Mouse (Mus musculus) heart, embryonic 15.5 days (tissue): ENCODE measurements around the gene Pon1. TPM values are rescaled to one million over a fixed set of nuclear protein-coding genes. Genes with fewer than 3 reads are reported as not detected.

Experiments
- ATAC-seq: fragments of 200-750 bp; cut with Nextera tagmentation; replicated peaks from 2 replicates; pipeline ENCODE4 v1.8.0; 2017; ENCODE audit warnings: low read depth, moderate TSS enrichment; ENCODE audit not compliant: insufficient number of reproducible peaks, insufficient read depth, low FRiP score
- H3K27ac ChIP-seq: fragments of 300-500 bp; sonication (generic); 2 replicates; pipeline ENCODE4 v1.5.1; 2015; ENCODE audit warnings: mild to moderate bottlenecking, inconsistent platforms
- H3K27me3 ChIP-seq: fragments of 300-500 bp; sonication (generic); 2 replicates; pipeline ENCODE4 v1.6.1; 2015; ENCODE audit warnings: inconsistent platforms
- H3K36me3 ChIP-seq: fragments of 300-500 bp; sonication (generic); 2 replicates; pipeline ENCODE4 v1.6.1; 2015; ENCODE audit warnings: mild to moderate bottlenecking, inconsistent platforms
- H3K4me1 ChIP-seq: fragments of 300-500 bp; sonication (generic); replicated peaks from 2 replicates; pipeline ENCODE4 v1.6.1; 2015; ENCODE audit warnings: inconsistent platforms
- H3K4me2 ChIP-seq: fragments of 300-500 bp; sonication (generic); 2 replicates; pipeline ENCODE4 v1.6.1; 2015; ENCODE audit warnings: inconsistent platforms, mild to moderate bottlenecking, moderate library complexity
- H3K4me3 ChIP-seq: fragments of 300-500 bp; sonication (generic); 2 replicates; pipeline ENCODE4 v1.5.1; 2015; ENCODE audit warnings: mild to moderate bottlenecking, inconsistent platforms
- H3K9ac ChIP-seq: fragments of 300-500 bp; sonication (generic); 2 replicates; pipeline ENCODE4 v1.6.1; 2015; ENCODE audit warnings: mild to moderate bottlenecking, inconsistent platforms
- H3K9me3 ChIP-seq: fragments of 300-500 bp; sonication (generic); replicated peaks from 2 replicates; pipeline ENCODE4 v1.6.1; 2016; ENCODE audit warnings: inconsistent platforms
- WGBS: fragments of 180-500 bp; shearing (Covaris S2); methylation state at CpG from one replicate; pipeline ENCODE4 v1.1.7; 2015; ENCODE audit warnings: mixed read lengths; 5-methylcytosine and 5-hydroxymethylcytosine counted together
- polyA plus RNA-seq: library from polyadenylated mRNA; unstranded; fragments of >200 nt; fragmentation: Nextera tagmentation; extraction: Ambion mirVana; gene quantifications from 2 replicates; pipeline ENCODE4 v1.2.1, GENCODE M21; 2015

Pon1 gene
- polyA plus RNA-seq, 1 experiment from 2014 or later = not detected

GRCm38 (mm10) chr6:5156541-5157425 lies 37.0 kb downstream of the Pon1 start:
- H3K4me2 ChIP-seq = no peak overlapping the region
- H3K4me1 ChIP-seq = peaks cover 19% of the 10 kb centered on the region
- H3K4me3 ChIP-seq = no peak overlapping the region
- H3K9me3 ChIP-seq = no peaks in the 10 kb centered on the region
- H3K27ac ChIP-seq = peak overlapping the region; percentile 61
- H3K9ac ChIP-seq = no peak overlapping the region
- no peaks in the 10 kb centered on the region for H3K27me3 ChIP-seq
- ATAC-seq = peak; percentile 60
- no peaks in the 10 kb centered on the region for H3K36me3 ChIP-seq
- WGBS = 56% methylated on average over 6 of the region's 6 CpGs

- 62% methylated on average over 1 of the region's 1 CpGs for WGBS
- Histone ChIP-seq H3K4me1 (peaks cover 32% of the 10 kb centered on the region), H3K4me3 (no peak overlapping the region), H3K4me2 (no peak overlapping the region), H3K36me3 (no peaks in the 10 kb centered on the region), H3K9ac (no peak overlapping the region), H3K27ac (0 out of 2 replicates have a peak overlapping the region, but pooled peaks have one; percentile 49), H3K9me3 (no peaks in the 10 kb centered on the region), H3K27me3 (no peaks in the 10 kb centered on the region)
- no peak for ATAC-seq
Measured at GRCm38 (mm10) chr6:5155313-5155927, 38.3 kb downstream of the Pon1 start.

DNA sequence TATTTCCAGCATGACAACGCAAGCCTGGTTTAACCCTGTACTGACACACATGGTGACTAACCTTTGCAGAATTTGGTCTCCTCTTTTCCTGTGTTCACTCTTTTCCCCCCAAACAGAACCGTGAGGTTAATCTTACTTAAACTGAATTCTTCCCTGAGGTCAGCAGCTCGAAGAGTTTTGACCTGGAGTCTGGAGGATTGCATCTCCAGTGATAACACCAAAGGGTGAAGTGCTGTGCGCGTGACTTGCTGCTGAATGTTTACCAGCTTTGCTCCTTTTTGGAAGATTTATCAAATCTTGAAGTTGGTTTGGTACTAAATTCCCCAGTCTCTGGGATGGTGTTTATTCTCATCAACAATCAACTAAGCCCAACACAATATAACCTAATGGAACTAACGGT lies 39.0 kb downstream of the Pon1 start:
- Histone ChIP-seq H3K4me3 (no peak overlapping the region), H3K27me3 (no peaks in the 10 kb centered on the region), H3K4me1 (peaks cover 36% of the 10 kb centered on the region), H3K4me2 (no peak overlapping the region), H3K9ac (no peak overlapping the region), H3K36me3 (no peaks in the 10 kb centered on the region), H3K9me3 (no peaks in the 10 kb centered on the region), H3K27ac (no peak overlapping the region)
- no peak for ATAC-seq
- WGBS = 83% methylated on average over 6 of the region's 6 CpGs

- no peaks in the 10 kb centered on the region for H3K36me3 ChIP-seq
- ATAC-seq = no peak
- H3K27ac ChIP-seq = peak overlapping the region; percentile 59
- no peak overlapping the region for H3K9ac ChIP-seq
- WGBS = 46% methylated on average over 2 of the region's 2 CpGs
- peaks cover 40% of the 10 kb centered on the region for H3K4me1 ChIP-seq
- no peak overlapping the region for H3K4me3 ChIP-seq
- H3K4me2 ChIP-seq = no peak overlapping the region
- H3K27me3 ChIP-seq = no peaks in the 10 kb centered on the region
- H3K9me3 ChIP-seq = no peaks in the 10 kb centered on the region
Measured at GRCm38 (mm10) chr6:5152185-5152584, 41.6 kb downstream of the Pon1 start.

GRCm38 (mm10) chr6:5151171-5151570 lies 42.6 kb downstream of the Pon1 start:
- Histone ChIP-seq H3K4me3 (no peak overlapping the region), H3K4me2 (no peak overlapping the region), H3K4me1 (peaks cover 37% of the 10 kb centered on the region), H3K27ac (peak overlapping the region; percentile 59), H3K9me3 (no peaks in the 10 kb centered on the region), H3K36me3 (no peaks in the 10 kb centered on the region), H3K27me3 (no peaks in the 10 kb centered on the region), H3K9ac (no peak overlapping the region)
- WGBS = 37% methylated on average over 4 of the region's 4 CpGs
- no peak for ATAC-seq

GRCm38 (mm10) chr6:5149941-5150340 lies 43.8 kb downstream of the Pon1 start:
- no peaks in the 10 kb centered on the region for H3K36me3 ChIP-seq
- no peak overlapping the region for H3K4me3 ChIP-seq
- no peak overlapping the region for H3K9ac ChIP-seq
- H3K27ac ChIP-seq = no peak overlapping the region
- H3K27me3 ChIP-seq = no peaks in the 10 kb centered on the region
- 0 out of 2 replicates have a peak, but pooled peaks have one; percentile 18 for ATAC-seq
- WGBS = 44% methylated on average over 2 of the region's 2 CpGs
- H3K4me2 ChIP-seq = no peak overlapping the region
- no peaks in the 10 kb centered on the region for H3K9me3 ChIP-seq
- H3K4me1 ChIP-seq = peaks cover 31% of the 10 kb centered on the region

- WGBS = 55% methylated on average over 13 of the region's 13 CpGs
Measured at GRCm38 (mm10) chr6:5147488-5148142, 46.1 kb downstream of the Pon1 start.

DNA sequence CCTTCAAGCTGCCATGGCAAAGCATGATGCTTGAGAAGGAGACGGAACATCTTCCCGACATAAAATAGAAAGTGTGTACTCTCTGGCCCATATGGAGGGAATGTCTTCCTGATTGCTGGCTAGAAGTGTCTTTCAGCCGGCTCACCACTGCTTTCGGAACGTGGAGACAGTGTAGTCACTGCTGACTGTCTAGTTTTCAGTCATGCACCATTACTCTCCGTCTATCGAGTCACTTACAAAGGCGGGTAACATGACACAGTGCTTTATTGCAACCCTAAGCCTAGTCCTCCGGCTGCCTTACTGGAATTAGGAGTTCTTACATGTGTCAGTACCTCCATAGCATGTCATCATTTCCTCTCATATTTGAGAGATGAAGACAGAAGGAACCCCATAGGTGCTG lies 54.1 kb downstream of the Pon1 start:
- Histone ChIP-seq H3K4me3 (no peak overlapping the region), H3K27me3 (no peaks in the 10 kb centered on the region), H3K27ac (no peak overlapping the region), H3K4me1 (no peaks in the 10 kb centered on the region), H3K4me2 (no peak overlapping the region), H3K9ac (no peak overlapping the region), H3K36me3 (0 out of 2 replicates have a peak, but pooled peaks cover 3% of the 10 kb centered on the region), H3K9me3 (no peaks in the 10 kb centered on the region)
- 86% methylated on average over 9 of the region's 9 CpGs for WGBS
- no peak for ATAC-seq

More at GRCm38 (mm10) chr6:5147488-5148142, 46.1 kb downstream of the Pon1 start:
- H3K27me3 ChIP-seq = no peaks in the 10 kb centered on the region
- no peak overlapping the region for H3K4me2 ChIP-seq
- ATAC-seq = no peak
- no peaks in the 10 kb centered on the region for H3K36me3 ChIP-seq
- no peak overlapping the region for H3K27ac ChIP-seq
- H3K4me3 ChIP-seq = no peak overlapping the region
- H3K9ac ChIP-seq = no peak overlapping the region
- H3K4me1 ChIP-seq = peaks cover 29% of the 10 kb centered on the region
- no peaks in the 10 kb centered on the region for H3K9me3 ChIP-seq

DNA sequence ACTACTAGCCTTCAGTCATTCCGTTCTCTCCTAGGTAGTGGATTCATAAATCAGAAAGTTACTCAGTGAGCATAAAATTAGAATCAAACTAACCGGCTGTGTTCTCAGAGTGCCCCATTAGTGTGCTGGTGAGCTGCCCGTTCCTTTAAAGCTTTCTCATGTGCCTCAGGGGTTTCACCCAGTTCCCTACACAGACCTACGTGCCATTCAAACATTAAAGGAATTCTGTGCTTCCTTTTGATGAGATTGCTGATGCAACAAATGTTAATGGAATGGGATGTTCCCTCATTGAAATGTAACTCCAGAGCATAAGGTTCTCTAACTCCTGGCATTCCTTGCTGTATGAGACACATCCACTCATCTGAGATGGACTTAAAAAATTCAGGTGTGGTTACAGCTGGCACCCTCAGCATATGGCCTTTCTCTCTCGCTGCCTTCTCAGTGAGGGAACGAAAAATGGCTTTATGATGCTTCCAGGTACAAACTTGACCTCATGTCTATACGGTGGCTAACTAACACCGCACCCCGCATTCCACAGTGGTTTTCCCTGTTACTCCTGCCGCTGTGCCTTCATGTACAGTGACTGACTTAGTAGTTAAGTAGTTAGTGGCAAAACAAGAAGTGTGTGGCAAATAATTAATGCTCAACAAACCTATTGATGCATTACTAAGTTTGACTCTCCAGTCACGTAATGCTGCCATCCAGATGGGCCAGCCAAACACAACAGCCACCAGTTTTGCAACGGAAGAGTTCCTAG lies 54.7 kb downstream of the Pon1 start:
- Histone ChIP-seq H3K4me1 (no peaks in the 10 kb centered on the region), H3K9me3 (no peaks in the 10 kb centered on the region), H3K9ac (no peak overlapping the region), H3K36me3 (peaks cover 7% of the 10 kb centered on the region; the same call in 1 of the 2 replicates), H3K4me3 (no peak overlapping the region), H3K4me2 (no peak overlapping the region), H3K27me3 (no peaks in the 10 kb centered on the region), H3K27ac (no peak overlapping the region)
- 86% methylated on average over 12 of the region's 12 CpGs for WGBS
- ATAC-seq = no peak

DNA sequence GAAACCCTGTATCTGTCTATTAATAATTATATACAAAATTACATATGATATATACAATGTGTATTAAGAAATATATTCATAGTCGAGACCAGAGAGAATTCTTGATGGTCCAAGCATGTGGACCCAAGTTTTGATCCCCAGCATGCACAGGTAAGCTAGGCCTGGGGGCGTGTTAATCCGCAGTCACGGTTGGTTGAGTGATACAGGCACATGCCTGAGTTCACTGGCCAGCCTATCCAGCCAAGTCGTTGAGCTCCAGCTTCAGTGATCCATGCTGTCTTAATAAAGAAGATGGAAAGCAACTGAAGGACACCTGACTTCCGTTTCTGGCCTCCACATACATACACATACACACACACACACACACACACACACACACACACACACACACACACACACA lies 57.7 kb downstream of the Pon1 start:
- H3K27me3 ChIP-seq = no peaks in the 10 kb centered on the region
- H3K36me3 ChIP-seq = peaks cover 7% of the 10 kb centered on the region; the same call in 1 of the 2 replicates
- no peak overlapping the region for H3K9ac ChIP-seq
- H3K9me3 ChIP-seq = no peaks in the 10 kb centered on the region
- H3K4me1 ChIP-seq = no peaks in the 10 kb centered on the region
- H3K4me2 ChIP-seq = no peak overlapping the region
- no peak overlapping the region for H3K4me3 ChIP-seq
- H3K27ac ChIP-seq = no peak overlapping the region
- WGBS = 87% methylated on average over 6 of the region's 6 CpGs
- no peak for ATAC-seq

GRCm38 (mm10) chr6:5134986-5135385 lies 58.8 kb downstream of the Pon1 start:
- Histone ChIP-seq H3K36me3 (peaks cover 7% of the 10 kb centered on the region; the same call in 1 of the 2 replicates), H3K9ac (no peak overlapping the region), H3K4me2 (no peak overlapping the region), H3K27me3 (no peaks in the 10 kb centered on the region), H3K9me3 (no peaks in the 10 kb centered on the region), H3K4me3 (no peak overlapping the region), H3K27ac (no peak overlapping the region), H3K4me1 (no peaks in the 10 kb centered on the region)
- 75% methylated on average over 6 of the region's 6 CpGs for WGBS
- ATAC-seq = no peak
